Mouse (Mus musculus): ENCODE data around the gene Olfr1416.

The Olfr1416 gene

GRCm38 (mm10) chr1:92431420-92431819 lies 53.5 kb downstream of the Olfr1416 start:
- DNase-seq: no peak

GRCm38 (mm10) chr1:92430991-92431390 lies 53.9 kb downstream of the Olfr1416 start:
- no peak for DNase-seq

All from thymus, postnatal 4 days (tissue).